Mouse (Mus musculus) spleen, postnatal 10 days (tissue): ENCODE measurements around the gene Gapt.
"Not testable (repeated sequence)": the region's sequence is repeated elsewhere in the genome, so short reads cannot be mapped to it uniquely, and the experiment has no call there.

Source experiments
- DNase-seq, 2 experiments: peaks; one replicate each; pipeline ENCODE4 v3.0.0; 2021 to 2022; ENCODE audit warnings: low spot score in 2 of 2

Gapt gene

DNA sequence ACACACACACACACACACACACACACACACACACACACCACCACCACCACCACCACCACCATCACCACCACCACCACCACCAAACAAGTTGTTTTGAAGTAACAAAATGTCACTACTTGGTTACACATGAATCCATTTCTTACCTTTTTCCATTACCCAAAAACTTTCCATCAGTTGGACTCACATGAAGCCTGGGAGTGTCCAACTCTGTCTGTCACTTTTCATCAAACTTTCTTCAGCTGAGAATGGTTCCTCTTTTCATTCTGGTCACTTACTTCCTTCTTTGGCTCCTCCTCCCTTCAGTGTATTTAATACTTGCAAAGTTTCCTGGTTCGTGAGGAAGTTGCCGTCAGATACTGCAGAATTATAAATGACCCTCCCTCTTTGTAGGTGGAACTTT, at the start of gene Gapt:
Gene Gapt (minus strand): TSS at position 259 of the 400 bp plus-strand sequence.
- DNase-seq, result no peak

DNA sequence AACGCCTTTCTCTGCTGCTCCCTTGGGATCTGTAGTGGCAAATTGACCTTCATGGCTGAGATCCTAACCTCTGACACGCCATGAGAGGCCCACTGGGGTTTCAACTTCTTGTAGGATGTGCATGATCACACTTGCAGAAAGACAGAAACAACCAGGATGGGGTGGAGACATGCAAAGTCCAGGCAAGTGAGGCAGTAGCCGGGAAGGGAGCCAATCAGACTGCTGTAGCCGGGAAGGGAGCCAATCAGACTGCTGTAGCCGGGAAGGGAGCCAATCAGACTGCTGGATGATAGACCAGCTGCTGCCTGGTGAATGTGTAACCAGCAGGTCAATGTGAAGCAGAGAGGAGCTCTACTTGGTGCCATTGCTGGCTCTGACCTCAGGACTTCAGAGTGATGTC, 49.2 kb upstream of the Gapt start:
- no peak for DNase-seq

DNA sequence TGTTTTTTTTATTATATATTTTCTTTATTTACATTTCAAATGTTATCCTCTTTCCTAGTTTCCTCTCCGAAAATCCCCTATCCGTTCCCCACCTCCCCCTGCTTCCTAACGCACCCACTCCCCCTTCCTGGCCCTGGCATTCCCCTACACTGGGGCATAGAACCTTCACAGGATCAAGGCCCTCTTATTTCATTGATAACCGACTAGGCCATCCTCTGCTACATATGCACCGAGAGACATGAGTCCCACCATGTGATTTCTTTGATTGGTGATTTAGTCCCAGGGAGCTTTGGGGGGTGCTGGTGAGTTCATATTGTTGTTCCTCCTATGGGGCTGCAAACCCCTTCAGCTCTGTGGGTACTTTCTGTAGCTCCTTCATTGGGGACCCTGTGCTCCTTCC, 47.7 kb upstream of the Gapt start:
- not testable (repeated sequence) for DNase-seq

DNA sequence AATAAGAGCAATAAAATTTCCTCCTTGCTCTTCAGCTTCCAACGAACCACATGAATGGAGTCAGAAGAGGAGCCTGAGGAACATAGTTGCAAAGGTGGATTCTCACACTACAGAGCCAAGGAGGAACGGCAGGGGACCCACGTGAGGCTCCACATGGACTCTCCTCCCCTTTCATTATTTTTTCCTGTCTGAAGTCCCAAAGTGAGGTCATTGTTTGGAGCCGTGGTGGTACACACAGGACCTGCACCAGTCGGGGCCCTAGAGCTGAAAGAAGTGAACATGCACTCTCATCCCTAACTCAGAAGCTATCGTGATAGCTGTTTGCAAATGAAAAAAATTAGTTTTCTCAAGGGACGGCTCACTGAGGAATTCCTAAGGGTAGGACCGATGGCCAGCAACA, 47.1 kb upstream of the Gapt start:
- no peak for DNase-seq

DNA sequence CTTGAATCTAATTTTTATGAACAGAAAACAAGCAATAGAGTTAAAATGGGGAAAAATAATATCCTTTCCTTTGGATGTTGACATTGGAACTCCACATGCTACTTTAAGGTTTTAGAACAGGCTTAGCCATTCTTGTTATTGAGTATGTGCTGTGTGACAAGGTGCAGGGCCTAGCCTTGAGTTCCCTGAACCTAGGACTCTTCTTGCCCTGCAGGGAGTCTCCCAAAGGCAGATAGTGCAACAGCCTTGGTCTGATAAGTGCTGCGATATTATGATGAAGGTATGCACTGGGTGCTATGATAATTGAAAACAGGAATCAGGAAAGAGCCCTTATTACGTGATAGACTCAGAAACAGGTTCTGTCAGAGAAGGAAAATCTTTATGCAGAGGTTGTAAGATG, 44.9 kb upstream of the Gapt start:
- no peak for DNase-seq

DNA sequence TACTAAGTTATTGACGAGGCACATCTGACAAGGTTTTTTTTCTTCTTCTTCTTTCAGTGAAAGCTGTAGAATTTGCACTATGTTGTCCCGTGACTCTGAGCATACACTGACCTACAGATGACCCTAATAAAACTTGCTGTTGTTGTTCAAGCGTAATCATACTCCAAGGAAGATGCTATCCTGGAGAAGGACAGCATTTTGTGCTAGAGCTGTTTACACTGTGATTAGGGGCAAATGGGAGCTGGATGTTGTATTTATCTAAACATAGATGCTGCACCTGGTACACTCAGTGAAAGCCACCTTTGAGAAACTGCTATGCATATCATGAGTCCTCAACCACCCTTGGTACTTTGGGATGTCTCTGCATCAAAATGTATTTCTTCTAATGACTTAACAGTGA, 44.4 kb upstream of the Gapt start:
- DNase-seq, result no peak

DNA sequence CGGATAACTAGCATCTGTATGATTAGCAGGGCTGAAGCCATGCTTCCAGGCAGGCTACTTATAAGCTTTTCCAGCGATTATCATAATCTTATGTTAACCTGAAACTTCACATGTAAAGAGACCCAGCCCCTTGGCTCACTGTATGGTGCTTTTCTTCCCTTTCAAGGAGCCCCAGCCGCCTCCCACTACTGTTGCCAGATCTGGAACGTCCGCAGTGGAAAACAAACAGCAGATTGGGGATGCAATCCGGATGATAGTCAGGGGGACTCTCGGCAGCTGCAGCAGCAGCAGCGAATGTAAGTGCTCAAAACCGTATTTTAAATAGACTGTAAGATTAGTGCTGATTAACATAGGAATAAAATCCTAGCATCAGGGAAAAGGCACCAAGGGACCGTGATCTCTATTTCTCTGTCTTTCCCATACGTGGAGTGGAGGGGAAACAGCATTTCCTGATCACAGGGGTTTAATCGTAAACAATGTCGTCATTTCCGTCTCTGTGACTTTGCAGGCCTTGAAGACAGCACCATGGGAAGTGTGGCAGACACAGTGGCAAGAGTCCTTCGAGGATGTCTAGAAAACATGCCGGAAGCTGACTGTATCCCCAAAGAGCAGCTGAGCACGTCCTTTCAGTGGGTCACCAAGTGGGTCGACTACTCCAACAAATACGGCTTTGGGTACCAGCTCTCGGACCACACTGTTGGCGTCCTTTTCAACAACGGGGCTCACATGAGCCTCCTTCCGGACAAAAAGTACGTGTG, 41.7 kb upstream of the Gapt start:
- DNase-seq, result no peak

DNA sequence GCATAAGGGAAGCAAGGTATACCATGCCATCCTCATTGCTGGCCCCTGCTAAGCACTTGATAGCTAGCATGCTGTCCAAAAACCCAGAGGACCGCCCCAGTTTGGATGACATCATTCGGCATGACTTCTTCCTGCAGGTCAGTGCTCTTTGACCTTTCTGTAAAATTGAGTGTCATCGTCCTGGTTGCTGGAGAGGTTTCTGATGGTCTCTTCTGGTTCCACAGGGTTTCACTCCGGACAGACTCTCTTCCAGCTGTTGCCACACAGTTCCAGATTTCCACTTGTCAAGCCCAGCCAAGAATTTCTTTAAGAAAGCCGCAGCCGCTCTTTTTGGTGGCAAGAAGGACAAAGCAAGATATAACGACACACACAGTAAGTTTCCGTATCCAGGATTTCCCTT, 40.8 kb upstream of the Gapt start:
- DNase-seq, result no peak

DNA sequence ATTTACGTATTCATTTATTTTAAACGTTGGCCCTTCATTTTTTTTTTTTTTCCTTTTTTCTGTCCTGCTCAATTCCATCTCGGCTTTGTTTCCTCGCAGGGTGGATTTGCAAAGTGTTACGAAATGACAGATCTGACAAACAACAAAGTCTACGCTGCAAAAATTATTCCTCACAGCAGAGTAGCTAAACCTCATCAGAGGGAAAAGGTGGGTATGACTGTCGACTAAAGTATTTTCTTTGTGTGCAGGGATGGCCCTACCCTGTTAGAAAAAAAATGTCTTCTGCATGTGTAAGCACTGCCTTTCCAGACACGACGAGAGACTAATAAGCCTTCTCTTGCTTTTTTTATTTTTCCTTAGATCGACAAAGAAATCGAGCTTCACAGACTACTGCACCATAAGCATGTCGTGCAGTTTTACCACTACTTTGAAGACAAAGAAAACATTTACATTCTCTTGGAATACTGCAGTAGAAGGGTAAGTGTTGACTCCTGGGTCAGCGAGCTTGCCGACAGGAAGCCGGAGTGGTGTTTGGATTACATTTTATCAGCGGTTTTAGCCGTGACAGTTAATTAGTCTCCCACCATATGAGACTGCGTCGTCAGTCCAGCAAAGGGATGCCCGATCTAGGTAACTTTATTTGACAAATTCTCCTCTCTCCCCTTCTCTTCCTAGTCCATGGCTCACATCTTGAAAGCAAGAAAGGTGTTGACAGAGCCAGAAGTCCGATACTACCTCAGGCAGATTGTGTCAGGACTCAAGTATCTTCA, 39.1 kb upstream of the Gapt start:
- DNase-seq, result no peak

DNA sequence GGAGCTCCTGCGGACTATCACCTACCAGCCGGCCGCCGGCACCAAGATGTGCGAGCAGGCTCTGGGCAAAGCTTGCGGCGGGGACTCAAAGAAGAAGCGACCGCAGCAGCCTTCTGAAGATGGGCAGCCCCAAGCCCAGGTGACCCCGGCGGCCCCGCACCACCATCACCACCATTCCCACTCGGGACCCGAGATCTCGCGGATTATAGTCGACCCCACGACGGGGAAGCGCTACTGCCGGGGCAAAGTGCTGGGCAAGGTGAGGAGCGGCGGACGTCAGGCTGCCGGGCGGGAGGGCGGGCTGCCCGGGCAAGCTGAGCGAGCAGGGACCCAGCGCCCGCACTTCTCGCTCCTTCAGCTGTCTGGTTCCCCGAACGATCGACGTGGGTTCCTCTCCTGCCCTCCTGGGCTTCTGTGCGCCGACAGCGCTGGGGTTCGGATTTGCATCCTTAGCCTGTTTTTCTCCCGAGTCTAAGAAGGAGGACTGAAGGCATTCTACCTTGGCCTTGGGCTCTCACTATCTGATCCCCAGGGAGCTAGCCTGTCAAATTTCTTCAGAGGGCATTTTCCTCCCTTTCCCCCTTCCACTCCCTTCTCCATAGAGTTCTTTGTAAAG, 38.3 kb upstream of the Gapt start:
- DNase-seq, result no peak

DNA sequence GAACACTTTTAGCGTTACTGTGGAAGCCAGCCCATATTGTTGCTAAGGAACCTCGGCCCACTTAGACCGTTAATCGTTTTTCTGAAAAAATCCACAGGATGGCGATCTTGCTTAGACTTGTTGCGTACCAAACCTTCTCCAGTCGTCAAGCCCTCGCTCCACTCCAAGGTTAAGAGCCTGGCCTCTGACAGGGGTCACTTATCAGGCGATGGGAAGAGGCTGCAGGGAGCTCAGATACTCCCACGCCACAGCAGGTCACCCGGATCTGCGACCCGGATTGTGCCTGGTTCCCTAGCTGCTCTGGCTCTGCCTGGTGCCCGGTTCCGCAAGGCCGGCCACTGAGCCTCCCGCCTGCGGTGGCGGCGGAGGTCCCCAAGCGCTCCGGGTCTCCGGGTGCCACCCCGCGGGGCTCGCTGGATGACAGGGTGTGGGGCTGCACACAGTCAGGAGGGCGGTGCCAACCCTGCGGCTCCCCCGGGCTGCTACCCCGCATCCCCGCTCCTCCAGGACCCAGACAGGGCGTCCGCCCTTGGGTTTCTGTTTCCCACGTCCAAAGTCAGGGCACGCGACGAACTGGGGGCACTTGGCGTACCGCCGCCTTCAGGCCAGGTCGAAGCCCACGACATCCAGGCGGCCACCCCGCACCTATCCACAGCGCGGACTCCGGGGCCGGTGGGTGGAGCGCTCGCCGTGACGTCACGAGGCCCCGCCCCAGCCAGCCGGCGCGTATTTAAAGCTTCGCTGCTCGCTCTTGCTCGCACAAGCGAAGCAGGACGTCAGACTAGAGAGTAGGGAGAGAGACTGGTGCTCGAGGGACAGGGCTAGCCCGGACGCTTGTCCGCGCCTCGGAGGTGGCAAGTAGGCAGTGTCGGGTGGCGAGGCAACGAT, 37.5 kb upstream of the Gapt start, which contains the start of gene Plk2:
Gene Plk2 (plus strand): TSS at position 756 of the 888 bp plus-strand sequence.
- DNase-seq, result peak; percentile 78 to 87

DNA sequence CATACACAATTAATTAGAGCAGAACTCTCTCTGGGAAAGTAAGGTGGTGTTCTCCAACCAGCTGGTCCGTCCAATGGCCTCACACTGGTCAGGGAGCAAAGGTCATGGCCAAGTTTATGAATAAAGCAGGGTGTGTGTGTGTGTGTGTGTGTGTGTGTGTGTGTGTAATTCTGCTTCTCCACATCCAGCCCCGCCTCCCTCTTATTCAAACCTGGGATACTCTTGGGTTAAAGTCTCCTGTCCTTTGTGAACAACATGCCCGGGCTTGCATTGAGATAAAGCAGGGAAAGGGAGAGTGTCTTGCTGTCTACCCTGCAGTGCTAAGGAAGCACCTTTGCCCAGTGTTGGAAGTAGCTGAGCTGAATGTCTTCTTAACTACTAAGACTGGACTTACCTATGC, 35.6 kb upstream of the Gapt start:
- DNase-seq, result no peak

DNA sequence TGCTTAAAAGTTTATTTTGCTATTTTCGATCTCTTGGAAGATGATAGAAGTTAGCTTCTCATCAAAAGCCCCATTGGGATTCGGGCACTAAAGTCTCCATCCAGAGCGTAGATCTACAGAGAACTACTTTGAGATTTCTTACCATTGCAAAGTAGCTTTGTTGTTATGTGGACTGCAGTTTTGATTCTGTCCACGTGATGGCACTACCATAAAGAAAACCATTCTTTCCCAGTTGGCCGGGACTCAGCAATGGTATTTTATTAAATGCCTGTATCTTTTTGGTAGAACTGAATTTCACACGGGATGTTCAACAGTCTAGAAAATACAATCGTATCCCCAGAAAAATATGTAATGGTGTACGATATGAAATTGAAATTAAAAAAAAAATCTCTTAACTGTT, 35.2 kb upstream of the Gapt start:
- peak; percentile 21 to 60 for DNase-seq

DNA sequence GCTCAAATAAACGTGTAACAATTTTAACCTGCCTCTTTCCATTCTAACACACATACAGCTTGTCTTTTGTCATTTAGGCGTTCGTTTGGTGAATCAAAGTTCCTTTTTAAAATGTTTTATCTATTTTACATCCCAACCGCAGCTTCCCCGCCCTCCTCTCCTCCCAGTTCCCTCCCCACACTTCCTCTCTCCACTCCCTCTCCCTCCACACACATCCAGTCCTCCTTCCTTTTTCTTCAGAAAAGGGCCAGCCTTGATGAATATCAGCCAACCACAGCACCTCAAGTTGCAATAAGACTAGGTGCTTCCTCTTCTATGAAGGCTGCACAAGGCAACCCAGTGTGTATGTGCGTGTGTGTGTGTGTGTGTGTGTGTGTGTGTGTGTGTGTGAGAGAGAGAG, 27.5 kb upstream of the Gapt start:
- DNase-seq, result no peak

DNA sequence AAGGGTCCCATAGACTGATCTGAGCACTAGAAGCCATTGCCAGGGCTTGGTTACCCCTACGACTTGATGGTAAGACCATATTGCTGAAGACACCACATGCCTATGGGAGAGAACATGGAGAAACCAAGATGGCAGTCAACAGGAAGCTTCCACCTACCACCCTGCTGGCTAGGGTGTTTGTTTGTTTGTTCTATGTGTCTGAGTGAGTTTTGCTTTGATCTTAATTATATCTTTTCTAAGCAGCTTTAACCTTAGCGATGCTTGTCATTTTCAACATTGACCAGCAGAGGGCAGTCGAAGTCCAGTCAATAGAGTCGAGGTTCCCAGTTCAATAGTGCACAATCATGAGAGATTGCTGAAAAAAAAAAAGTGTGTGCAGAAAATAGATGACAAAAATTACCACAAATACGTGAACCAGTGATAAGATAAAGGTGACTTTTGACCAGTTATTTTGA, 25.5 kb upstream of the Gapt start:
- DNase-seq, result peak in 1 of 2 experiments; percentile 41

DNA sequence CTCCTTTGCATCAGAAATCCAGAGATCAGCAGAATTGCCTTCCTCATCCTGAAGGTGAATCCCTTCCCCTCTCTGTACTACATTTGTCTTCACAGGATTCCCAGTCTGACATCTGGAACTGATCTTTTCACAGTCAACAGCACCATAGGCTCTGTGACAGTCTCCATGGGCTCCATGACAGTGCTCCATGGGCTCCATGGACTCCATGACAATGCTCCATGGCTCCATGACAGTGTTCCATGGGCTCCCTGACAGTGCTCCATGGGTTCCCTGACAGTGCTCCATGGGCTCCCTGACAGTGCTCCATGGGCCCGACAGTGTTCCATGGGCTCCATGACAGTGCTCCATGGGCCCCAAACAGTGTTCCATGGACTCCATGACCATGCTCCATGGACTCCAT, 12.7 kb upstream of the Gapt start:
- DNase-seq, result no peak

DNA sequence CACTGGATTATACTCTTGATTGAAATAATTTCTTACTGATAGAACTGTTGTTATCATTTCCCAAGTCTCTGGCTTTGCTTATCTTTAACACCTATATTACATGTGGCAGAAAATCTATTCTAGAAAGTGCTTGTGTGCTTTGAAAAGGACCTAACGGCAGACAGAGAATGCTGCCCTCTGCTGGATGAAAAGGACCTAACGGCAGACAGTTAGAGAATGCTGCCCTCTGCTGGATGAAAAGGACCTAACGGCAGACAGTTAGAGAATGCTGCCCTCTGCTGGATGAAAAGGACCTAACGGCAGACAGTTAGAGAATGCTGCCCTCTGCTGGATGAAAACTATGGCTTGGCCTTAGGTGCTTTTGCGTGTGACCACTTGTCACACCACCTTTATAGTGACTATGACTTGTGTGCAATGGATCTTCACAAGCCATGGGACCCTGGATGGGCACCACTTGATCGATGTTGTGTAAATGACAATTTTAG, 11.6 kb upstream of the Gapt start:
- peak; percentile 34 to 54 for DNase-seq

DNA sequence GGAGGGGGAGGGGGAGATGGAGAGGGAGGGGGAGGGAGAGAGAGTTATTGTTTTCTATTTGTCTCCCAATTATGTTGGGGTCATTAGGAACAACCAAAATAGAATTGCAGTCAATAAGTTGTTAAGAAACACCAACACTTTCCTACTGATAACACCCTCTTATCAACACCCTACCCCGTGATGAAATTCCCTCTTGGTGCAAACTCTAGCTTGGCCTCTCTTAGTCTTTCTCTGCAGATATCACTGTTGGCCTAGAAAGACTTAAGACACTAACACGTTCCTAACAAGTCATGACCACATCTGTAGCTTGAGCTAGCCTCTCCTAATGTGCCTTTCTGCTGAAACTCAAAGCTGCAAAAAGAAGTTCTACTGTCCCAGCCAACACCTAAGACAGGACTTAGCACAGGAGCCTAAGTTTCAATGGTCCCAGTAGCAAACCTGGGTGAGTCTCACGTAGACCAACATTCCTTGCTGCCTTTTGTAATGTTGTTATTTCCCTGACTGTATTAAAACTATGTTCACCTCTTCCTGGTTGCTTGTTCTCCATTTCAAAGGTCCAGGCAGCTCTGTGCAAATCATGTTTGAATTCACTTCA, 11.1 kb upstream of the Gapt start:
- no peak for DNase-seq

DNA sequence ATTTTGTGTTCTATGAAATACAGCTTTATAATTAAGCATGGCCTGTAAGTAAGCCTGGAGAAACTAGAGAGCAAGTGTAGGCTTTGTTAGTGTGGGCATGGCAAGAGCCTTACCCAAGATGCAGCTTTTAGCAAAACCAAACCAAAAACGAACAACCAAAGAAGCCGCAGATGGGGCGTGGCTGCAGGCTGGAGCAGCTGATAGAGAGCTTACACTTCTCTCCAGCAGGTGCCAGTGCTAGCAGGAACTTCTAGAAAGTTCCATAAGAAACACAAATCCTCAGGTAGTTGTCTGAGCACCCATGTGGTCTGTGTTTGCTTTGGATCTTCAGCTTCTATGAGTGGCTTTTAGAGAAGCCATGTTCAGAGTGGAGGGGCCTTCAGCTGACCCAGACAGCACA, 9.5 kb upstream of the Gapt start:
- peak in 1 of 2 experiments; percentile 32 for DNase-seq

DNA sequence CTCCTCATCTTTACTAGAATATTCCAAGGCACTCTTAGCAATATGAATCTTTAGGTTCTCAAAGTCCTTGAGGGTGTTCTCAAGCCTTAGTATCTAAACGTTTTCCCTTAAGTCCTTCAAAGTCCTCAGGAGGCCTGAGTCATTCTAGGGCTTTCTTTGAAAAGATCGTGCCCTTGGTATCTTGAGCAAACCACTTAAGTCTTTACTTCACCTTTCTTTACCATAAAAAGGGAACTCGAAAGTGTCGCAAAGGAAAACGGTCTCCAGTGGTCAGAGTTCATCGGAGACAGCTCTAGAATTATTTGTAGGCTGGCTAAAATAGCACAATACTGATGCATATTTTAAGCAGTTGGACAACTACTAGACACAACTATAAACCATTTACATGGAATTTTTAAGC, 6.7 kb upstream of the Gapt start:
- no peak for DNase-seq

DNA sequence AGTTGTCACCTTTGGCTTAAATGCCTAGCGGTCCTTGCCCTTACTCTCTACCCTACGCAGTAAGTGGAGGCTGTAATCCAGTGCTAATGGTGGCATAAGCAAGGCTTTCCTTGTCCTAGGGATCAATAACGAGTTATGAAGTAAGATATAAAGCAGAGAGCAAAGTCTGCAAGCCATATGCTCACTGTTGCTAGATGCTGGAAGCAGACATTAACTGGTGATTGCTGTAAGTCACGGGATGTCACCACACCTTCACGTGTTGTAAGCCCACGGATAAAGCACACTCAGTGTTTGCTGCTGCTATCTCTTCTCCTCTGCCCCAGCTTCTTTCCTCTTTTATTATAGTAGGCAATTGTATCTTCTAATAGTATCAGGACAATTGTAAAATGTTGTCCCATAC, 5.9 kb downstream of the Gapt start:
- DNase-seq, result no peak
